Mouse (Mus musculus) midbrain, embryonic 16.5 days (tissue): ENCODE measurements around the gene Dolpp1. TPM values are rescaled to one million over a fixed set of nuclear protein-coding genes. Genes with fewer than 3 reads are reported as not detected.
A peak's percentile ranks its signal among the peaks of the same experiment; 100 is the strongest.

ENCODE experiments used
- ATAC-seq: fragments of 200-750 bp; cut with Nextera tagmentation; 2 replicates; pipeline ENCODE4 v1.8.0; 2017; ENCODE audit warnings: moderate TSS enrichment
- H3K27ac ChIP-seq: fragments of 300-500 bp; sonication (generic); 2 replicates; pipeline ENCODE4 v1.5.1; 2014; ENCODE audit warnings: mild to moderate bottlenecking, low read length, mixed read lengths
- H3K27me3 ChIP-seq: fragments of 300-500 bp; sonication (generic); 2 replicates; pipeline ENCODE4 v1.6.1; 2014; ENCODE audit warnings: low read depth, low read length, mixed read lengths; ENCODE audit not compliant: control insufficient read depth, insufficient read depth
- H3K36me3 ChIP-seq: fragments of 300-500 bp; sonication (generic); 2 replicates; pipeline ENCODE4 v1.6.1; 2014; ENCODE audit warnings: mild to moderate bottlenecking, low read length, moderate library complexity, mixed read lengths; ENCODE audit not compliant: control insufficient read depth, insufficient read depth
- H3K4me1 ChIP-seq: fragments of 300-500 bp; sonication (generic); 2 replicates; pipeline ENCODE4 v1.6.1; 2014; ENCODE audit warnings: mild to moderate bottlenecking, low read length, mixed read lengths; ENCODE audit not compliant: control insufficient read depth, insufficient read depth
- H3K4me2 ChIP-seq: fragments of 300-500 bp; sonication (generic); 2 replicates; pipeline ENCODE4 v1.6.1; 2014; ENCODE audit warnings: mild to moderate bottlenecking, low read length, mixed read lengths
- H3K4me3 ChIP-seq: fragments of 300-500 bp; sonication (generic); 2 replicates; pipeline ENCODE4 v1.5.1; 2014; ENCODE audit warnings: low read depth, mild to moderate bottlenecking, low read length, moderate library complexity, mixed read lengths
- H3K9ac ChIP-seq: fragments of 300-500 bp; sonication (generic); 2 replicates; pipeline ENCODE4 v1.6.1; 2014; ENCODE audit warnings: low read depth, low read length, mixed read lengths
- H3K9me3 ChIP-seq: fragments of 300-500 bp; sonication (generic); replicated peaks from 2 replicates; pipeline ENCODE4 v1.6.1; 2014; ENCODE audit warnings: mild to moderate bottlenecking, low read length, mixed read lengths; ENCODE audit not compliant: control insufficient read depth, poor library complexity, severe bottlenecking
- WGBS: fragments of 180-500 bp; shearing (Covaris S2); extraction: QIAGEN DNeasy Blood & Tissue Kit; methylation state at CpG from one replicate; pipeline ENCODE4 v1.1.7; 2014; 5-methylcytosine and 5-hydroxymethylcytosine counted together
- polyA plus RNA-seq: library from polyadenylated mRNA; unstranded; fragments of >200 nt; fragmentation: Nextera tagmentation; extraction: Ambion mirVana; gene quantifications from 2 replicates; pipeline ENCODE4 v1.2.1, GENCODE M21; 2015

The Dolpp1 gene
- 63.6 and 67.8 TPM in 2 replicates for polyA plus RNA-seq

DNA sequence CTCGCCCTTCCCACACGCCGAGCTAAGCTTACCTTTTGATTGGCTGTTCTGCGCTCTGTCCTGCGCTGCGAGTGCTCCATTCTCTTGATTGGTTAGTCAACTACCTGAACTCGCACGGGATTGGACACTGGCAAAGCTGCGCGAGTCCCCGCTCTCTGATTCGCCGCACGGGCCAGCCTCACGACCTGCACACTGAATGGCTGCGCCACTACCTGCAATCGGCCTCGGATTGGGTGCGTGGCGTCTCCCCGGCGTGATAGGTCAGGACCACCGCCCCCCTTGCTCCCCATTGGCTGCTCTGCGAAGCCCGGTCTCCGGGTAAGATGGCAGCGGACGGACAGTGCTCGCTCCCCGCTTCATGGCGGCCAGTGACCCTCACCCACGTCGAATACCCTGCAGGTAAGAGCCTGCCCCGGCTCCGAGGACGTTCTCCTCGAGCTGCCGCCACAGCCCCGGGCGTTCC is at the start of gene Dolpp1:
Gene Dolpp1, plus strand, starts transcription at position 141 of the 463 bp plus-strand sequence.
- Histone ChIP-seq H3K4me1 (peaks cover 17% of the 10 kb centered on the region), H3K4me2 (peak within 1 kb of the TSS; percentile 68), H3K27ac (peak within 1 kb of the TSS; percentile 95), H3K27me3 (no peaks in the 10 kb centered on the region), H3K9ac (peak within 1 kb of the TSS; percentile 61), H3K36me3 (peaks cover 7% of the 10 kb centered on the region; the same call in 1 of the 2 replicates), H3K9me3 (no peaks in the 10 kb centered on the region), H3K4me3 (peak within 1 kb of the TSS; percentile 82)
- ATAC-seq: peak; percentile 99
- under 1% methylated on average over 40 of the region's 40 CpGs for WGBS

GRCm38 (mm10) chr2:30342544-30342943 is 49.5 kb upstream of the Dolpp1 start:
- Histone ChIP-seq H3K4me3 (no peak overlapping the region), H3K36me3 (peaks cover 64% of the 10 kb centered on the region), H3K27ac (no peak overlapping the region), H3K27me3 (no peaks in the 10 kb centered on the region), H3K4me2 (no peak overlapping the region), H3K4me1 (no peaks in the 10 kb centered on the region), H3K9ac (no peak overlapping the region), H3K9me3 (no peaks in the 10 kb centered on the region)
- WGBS: 90% methylated on average over 7 of the region's 7 CpGs
- no peak for ATAC-seq

DNA sequence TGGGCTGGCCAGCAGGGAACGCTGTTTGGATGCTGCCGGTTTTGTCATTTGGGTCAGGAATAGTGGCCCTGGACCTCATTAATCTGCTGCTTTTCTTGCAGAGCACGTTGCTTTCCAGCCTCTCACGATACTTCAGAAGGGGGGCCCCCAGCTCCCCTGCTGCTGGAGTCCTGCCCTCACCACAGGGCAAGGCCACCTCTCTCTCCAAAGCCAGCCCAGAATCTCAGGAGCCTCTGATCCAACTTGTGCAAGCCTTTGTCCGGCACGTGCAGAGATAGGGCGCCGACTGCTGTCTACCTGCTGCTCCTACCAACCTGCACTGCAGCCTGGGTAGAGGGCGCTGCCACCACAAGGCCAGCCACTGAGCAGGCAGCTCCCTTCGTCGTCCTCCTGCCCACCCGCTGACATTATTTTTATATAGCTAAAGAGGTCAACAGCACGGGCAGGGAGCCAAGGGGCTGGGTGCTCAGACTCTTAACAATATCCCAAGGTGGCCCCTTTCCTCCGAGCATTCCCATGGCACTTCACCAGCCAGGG is 48.4 kb upstream of the Dolpp1 start:
- Histone ChIP-seq H3K4me3 (no peak overlapping the region), H3K4me2 (no peak overlapping the region), H3K36me3 (peaks cover 69% of the 10 kb centered on the region), H3K9me3 (no peaks in the 10 kb centered on the region), H3K27me3 (no peaks in the 10 kb centered on the region), H3K4me1 (no peaks in the 10 kb centered on the region), H3K27ac (0 out of 2 replicates have a peak overlapping the region, but pooled peaks have one; percentile 22), H3K9ac (no peak overlapping the region)
- WGBS: 61% methylated on average over 14 of the region's 14 CpGs
- 0 out of 2 replicates have a peak, but pooled peaks have one; percentile 49 for ATAC-seq

GRCm38 (mm10) chr2:30345971-30346676 is 45.9 kb upstream of the Dolpp1 start:
- no peak for ATAC-seq
- Histone ChIP-seq H3K27ac (no peak overlapping the region), H3K27me3 (no peaks in the 10 kb centered on the region), H3K4me3 (no peak overlapping the region), H3K36me3 (peaks cover 69% of the 10 kb centered on the region), H3K9me3 (no peaks in the 10 kb centered on the region), H3K4me1 (no peaks in the 10 kb centered on the region), H3K9ac (no peak overlapping the region), H3K4me2 (no peak overlapping the region)
- WGBS: 90% methylated on average over 7 of the region's 7 CpGs

- no peak overlapping the region for H3K27ac ChIP-seq
- no peaks in the 10 kb centered on the region for H3K9me3 ChIP-seq
- ATAC-seq: no peak
- H3K4me3 ChIP-seq: no peak overlapping the region
- WGBS: 96% methylated on average over 6 of the region's 6 CpGs
- peaks cover 60% of the 10 kb centered on the region for H3K36me3 ChIP-seq
- no peaks in the 10 kb centered on the region for H3K27me3 ChIP-seq
- H3K9ac ChIP-seq: no peak overlapping the region
- no peaks in the 10 kb centered on the region for H3K4me1 ChIP-seq
- H3K4me2 ChIP-seq: no peak overlapping the region
These were observed 42.9 kb upstream of the Dolpp1 start for GRCm38 (mm10) chr2:30349196-30349595.

- Histone ChIP-seq H3K36me3 (peaks cover 51% of the 10 kb centered on the region), H3K4me3 (no peak overlapping the region), H3K9me3 (no peaks in the 10 kb centered on the region), H3K27me3 (no peaks in the 10 kb centered on the region), H3K4me2 (no peak overlapping the region), H3K4me1 (no peaks in the 10 kb centered on the region), H3K27ac (no peak overlapping the region), H3K9ac (no peak overlapping the region)
- no peak for ATAC-seq
- 92% methylated on average over 2 of the region's 2 CpGs for WGBS
These were observed 40.9 kb upstream of the Dolpp1 start for GRCm38 (mm10) chr2:30351149-30351548.

DNA sequence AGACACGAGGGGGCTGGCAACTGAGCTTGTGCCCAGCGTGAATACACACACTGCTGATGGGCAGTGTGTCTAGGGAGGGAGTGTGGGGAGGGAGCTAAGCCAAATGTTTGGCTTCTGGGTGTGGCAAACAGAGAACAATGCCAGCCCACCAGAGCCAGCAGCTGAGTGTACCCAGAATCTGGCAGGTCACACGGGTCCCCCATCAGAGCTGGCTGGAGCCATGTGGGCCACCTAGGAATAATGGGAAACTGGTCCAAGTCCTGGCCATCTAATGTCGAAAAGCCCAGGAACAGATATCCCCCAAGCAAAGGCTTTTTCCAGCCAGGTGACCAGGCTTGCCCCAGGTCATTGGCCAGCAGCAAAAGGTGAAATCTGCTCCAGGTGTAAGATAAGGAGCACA is 36.2 kb upstream of the Dolpp1 start:
- H3K27me3 ChIP-seq: no peaks in the 10 kb centered on the region
- peaks cover 19% of the 10 kb centered on the region for H3K4me1 ChIP-seq
- no peaks in the 10 kb centered on the region for H3K9me3 ChIP-seq
- WGBS: 59% methylated on average over 4 of the region's 4 CpGs
- peaks cover 22% of the 10 kb centered on the region; the same call in 1 of the 2 replicates for H3K36me3 ChIP-seq
- no peak for ATAC-seq
- no peak overlapping the region for H3K4me2 ChIP-seq
- H3K27ac ChIP-seq: no peak overlapping the region
- H3K4me3 ChIP-seq: no peak overlapping the region
- 0 out of 2 replicates have a peak overlapping the region, but pooled peaks have one; percentile 16 for H3K9ac ChIP-seq

DNA sequence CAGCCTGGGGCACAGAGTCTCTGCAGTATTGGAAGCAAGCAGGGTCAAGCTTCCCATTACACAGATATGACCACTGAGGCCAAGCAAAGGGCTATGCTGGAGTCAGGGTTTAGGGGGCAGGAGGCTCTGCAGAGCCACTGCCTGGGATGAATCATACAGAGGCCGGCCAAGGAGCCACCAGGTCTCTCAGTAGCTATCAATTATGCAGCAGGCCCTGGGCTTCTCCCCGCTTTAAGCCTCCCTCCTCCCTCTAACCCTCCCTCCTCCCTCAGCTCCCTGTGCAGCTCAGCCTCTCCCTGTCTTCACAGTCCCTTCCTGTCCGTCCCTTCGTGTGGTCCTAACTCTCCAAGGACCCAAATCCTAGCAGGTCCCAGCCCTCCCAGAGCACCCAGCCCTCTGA is 35.8 kb upstream of the Dolpp1 start:
- H3K9me3 ChIP-seq: no peaks in the 10 kb centered on the region
- no peak overlapping the region for H3K4me3 ChIP-seq
- WGBS: 44% methylated on average over 4 of the region's 4 CpGs
- no peak overlapping the region for H3K4me2 ChIP-seq
- H3K27me3 ChIP-seq: no peaks in the 10 kb centered on the region
- H3K4me1 ChIP-seq: peaks cover 19% of the 10 kb centered on the region
- peak overlapping the region; percentile 31; the same call in 1 of the 2 replicates for H3K9ac ChIP-seq
- no peak overlapping the region for H3K27ac ChIP-seq
- peaks cover 22% of the 10 kb centered on the region; the same call in 1 of the 2 replicates for H3K36me3 ChIP-seq
- no peak for ATAC-seq

- 66% methylated on average over 9 of the region's 9 CpGs for WGBS
- ATAC-seq: no peak
- H3K9ac ChIP-seq: no peak overlapping the region
These were observed 35.1 kb upstream of the Dolpp1 start for GRCm38 (mm10) chr2:30356906-30357305.

More at GRCm38 (mm10) chr2:30356906-30357305, 35.1 kb upstream of the Dolpp1 start:
- Histone ChIP-seq H3K4me3 (no peak overlapping the region), H3K4me2 (no peak overlapping the region), H3K27ac (no peak overlapping the region), H3K27me3 (no peaks in the 10 kb centered on the region), H3K36me3 (peaks cover 22% of the 10 kb centered on the region; the same call in 1 of the 2 replicates), H3K4me1 (peaks cover 19% of the 10 kb centered on the region), H3K9me3 (no peaks in the 10 kb centered on the region)
